Mouse (Mus musculus) retina, adult 2 months (tissue): ENCODE results near the gene Camkv.

ENCODE experiments used
- DNase-seq: peaks from one replicate; pipeline ENCODE4 v3.0.0-alpha.2; 2012; ENCODE audit warnings: low read depth, low spot score

Gene Camkv

DNA sequence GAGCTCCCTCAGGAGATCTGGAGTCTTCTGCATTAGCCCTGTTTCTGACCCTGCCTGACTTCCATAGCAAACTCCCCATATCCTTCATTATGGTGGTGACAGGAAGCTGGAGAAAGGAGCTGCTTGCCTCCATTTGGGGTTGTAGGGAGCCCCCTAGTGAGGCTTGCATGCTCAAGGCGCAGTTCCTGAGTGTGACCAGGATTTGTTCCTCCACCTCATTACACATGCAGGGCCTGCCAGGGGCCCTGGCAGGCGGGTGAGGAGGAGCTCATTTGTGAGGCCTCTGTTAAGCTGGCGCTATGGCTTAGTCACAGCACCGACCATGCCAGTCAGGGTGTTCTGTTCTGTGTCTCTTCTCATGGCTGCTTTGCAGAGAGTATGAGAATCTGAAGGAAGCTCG, 26.4 kb downstream of the Camkv start:
- no peak for DNase-seq

DNA sequence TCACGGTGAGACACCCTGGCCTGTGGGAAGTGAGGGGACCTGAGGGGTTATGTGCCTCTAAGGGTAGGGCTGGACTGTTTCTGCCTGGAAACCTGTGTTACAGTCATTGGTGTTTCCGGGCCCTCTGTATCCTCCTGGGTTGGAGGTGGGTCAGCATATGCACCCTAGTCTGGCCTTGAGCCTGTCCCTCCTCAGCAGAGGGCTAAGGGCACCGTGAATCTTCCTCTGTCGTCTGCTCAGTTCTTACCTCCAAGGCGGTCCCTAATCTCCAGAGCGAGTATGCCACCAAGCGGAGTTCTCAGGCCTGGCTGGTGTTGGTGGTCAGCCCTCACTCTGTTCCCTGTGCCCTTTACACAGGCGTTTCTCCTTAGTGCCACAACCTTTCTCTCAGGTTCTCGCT, 27.4 kb downstream of the Camkv start:
- no peak for DNase-seq

DNA sequence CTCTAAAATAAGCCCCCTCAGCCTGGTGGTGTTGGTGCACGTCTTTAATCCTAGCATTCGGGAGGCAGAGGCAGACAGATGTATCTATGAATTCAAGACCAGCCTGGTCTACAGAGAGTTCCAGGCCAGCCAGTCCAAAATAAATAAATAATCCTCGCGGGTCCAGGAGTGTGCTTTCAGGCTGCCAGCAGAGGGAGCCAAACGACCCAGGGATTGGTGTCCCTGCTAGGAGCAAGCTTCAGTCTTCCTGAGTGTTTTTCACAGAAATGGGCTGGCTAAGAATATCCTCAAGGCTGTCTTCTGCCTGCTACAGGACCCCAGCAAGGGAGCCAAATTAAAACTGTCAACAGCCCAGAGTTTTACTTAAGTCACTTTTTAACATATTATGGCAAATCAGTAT, 28.2 kb downstream of the Camkv start:
- peak; percentile 68 for DNase-seq

DNA sequence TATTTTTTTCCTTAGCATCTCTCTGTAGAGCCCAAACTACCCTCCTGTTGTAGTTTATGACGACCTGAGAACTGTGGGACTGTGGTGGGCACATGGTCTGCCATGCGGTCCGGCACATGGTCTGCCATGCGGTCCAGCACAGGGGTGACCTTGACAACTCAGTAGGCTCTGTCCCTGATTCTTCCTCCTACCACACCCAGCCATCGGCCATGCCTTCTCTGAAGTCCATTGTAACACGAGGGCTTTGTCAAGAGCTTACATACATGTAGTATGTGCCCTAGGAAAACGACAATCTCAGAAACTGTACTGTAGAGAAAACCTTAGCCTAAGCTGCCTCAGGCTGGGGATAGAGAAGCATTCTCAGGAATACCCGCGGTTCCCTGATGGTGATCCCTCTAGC, 29.2 kb downstream of the Camkv start:
- no peak for DNase-seq

DNA sequence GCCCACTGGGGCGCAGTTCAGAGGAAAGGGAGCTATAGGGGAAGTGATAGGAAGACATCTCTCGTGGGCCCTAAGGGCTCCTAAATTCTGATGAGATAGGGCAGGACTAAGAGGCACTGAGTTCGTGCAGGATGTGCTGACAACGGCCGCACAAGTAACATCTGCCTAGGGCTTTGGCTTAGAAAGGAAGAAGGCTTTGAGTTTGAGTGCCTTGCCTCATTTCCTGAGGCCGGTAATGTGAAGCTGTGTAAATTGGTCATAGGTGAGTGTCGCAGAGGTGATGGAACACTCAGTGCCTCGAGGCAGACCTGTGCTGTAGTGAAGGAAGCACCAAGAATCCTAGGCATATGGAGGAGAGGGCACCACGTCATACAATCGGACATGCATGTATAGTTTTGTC, 31.2 kb downstream of the Camkv start:
- DNase-seq = no peak

DNA sequence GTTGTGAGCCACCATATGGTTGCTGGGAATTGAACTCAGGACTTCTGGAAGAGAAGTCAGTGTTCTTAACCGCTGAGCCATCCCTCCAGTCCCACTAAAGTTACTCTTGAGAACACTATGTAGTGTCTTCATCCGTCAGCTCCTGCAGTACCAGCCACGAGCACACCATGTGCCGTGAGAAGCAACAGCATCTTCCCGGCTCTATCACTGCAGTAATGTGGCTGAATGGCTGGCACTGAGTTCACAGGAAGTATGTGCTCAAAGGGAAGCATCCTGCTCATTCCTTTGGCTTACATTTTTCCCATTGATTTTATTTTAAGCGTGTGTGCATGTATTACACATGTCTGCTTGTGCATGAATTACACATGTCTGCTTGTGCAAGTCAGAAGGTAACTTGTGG, 32.0 kb downstream of the Camkv start:
- DNase-seq = no peak

DNA sequence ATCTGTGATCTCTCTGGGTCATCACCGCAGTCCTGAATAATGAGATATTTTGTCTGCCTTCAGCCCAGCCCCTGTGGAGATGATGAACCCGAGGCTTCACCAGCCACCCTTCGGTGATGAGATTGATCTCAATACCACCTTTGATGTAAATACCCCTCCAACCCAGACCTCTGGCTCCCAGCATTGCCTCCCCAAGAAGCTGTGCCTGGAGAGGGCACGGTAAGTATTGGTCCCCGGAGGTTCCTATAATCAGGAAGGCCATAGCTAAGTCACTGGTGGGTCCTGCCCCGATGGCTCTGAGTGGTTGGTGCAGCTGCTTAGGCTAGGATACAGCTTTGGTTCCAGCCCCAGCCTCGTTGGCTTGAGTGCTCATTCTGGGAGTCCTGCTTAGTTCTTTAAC, 33.1 kb downstream of the Camkv start:
- no peak for DNase-seq

DNA sequence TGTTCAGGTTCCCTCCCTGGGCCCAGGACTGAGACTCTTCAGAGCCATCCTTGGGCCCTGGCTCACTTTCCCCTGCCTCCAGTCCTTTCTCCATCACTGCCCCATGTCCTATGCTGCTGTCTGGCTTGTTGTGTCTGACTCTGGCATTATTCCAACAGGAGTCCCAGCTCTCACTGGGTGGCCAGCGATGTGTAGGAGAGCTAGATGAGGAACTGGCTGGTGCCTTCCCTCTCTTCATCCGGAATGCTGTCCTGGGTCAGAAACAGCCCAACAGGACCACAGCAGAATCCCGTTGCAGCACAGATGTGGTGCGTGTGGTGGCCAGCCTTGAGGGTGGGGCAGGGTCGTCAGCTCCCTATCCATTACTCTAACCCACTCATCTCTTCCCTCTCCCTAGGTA, 34.8 kb downstream of the Camkv start:
- no peak for DNase-seq

DNA sequence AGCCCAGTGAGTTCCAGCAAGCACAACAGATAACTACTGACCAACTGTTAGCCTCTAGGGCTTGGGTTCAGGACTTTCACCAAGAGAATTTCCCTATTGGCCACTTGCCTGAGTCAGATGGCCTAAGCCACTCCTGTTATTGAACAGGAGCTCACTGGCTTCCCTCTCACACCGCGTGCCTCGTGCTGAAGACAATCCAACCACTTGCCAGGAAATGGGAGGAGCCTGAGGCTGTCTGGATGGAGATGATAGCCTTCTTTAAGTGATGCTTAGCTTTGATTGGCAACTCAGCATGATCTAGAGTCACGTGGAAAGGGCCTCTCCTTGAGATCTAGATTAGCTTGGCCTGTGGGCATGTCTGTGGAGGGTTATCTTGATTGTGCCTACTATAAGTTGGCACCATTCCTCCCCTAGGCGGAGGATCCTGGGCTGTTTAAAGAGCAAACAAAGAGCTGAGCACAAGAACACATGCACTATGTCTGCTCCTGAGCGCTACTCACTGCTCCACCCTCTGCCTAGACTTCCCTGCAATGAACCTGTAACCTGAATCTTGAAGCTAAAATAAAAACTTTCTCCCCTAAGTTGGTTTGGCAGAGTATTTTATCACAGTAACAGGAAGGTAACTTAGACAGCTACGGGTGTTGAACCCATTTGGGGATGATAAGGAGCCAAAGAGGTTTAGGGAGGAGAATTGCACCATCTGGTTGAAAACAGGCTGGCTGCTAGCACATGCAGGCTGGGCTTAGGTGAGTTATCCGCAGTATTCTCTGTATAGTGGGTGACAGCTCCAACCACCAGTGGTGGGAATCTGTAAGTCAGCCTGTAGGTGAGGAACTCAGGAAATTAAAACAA, 36.4 kb downstream of the Camkv start:
- no peak for DNase-seq

DNA sequence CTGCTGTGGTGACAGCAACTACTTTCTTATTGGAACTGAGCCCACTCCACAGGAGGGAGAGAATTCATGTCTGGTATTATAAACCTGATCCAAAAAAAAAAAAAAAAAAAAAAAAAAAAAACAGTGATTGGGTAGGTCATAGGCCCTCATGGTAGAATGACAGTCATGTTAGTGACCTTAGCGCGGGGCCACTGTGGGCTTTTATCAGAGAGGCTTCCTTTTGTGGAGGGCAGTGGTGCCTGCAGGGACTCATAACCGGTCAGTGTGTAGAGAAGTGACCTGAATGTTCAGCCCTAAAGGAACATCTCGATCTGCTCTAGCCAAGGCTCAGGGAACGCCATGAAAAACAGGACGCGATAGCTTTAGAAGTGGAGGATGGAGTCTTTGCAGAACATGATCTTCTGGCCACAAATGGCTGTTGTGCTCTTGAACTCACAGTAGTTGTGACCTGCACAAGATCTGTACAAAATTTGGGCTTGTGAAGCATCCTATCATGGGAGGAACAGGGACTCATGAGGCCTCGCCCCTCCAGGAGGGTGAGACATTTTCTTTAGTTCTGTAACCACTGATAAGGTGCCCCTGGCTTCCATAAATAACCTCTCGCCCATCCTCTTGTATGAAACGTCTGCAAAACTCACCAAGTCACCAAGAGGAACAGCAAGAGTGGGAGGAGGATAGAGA, 39.2 kb downstream of the Camkv start:
- DNase-seq = no peak

DNA sequence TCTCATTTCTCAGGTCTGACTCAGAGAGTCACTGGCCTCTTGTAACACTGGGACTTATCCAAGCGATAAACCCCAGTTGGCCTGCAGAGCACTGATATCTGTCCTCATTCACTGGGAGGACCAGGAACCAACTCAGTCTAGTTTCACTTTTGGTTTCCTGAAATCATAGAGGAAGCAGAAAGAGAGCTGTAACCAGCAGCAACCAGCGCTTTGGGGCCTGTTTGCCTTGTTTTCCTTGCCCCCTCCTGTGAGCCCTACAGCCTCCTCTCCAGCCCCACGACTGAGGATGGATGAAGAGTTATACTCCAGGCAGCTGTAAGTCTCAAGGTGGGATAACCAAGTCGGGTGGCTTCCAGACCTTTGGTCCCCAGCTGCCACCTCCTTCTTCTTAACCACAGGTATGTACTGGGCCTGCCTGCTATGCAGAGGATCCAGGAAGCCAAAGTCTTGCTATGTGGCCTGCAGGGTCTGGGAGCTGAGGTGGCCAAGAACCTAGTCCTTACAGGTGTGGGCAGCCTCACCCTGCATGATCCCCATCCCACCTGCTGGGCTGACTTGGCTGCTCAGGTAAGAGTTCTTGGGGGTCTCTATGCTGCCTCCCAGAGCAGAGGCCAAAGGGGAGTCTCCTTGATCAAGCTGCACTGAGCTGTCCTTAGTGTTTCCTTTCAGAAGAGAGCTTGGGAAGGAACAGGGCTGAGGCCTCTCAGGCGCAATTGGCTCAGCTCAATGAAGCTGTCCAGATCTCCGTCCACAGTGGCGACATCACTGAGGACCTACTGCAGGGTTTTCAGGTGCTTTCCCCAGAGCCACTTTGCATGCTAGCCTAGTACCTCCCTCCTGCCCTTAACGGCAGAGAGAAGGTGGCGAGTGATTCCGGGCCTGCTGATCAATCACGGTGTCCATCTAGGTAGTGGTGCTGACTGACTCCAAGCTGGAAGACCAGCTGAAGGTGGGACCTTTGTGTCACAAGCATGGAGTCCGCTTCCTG, 40.2 kb downstream of the Camkv start, which contains the start of gene Uba7:
Gene Uba7 (plus strand): TSS at position 107 of the 988 bp plus-strand sequence.
- no peak for DNase-seq

DNA sequence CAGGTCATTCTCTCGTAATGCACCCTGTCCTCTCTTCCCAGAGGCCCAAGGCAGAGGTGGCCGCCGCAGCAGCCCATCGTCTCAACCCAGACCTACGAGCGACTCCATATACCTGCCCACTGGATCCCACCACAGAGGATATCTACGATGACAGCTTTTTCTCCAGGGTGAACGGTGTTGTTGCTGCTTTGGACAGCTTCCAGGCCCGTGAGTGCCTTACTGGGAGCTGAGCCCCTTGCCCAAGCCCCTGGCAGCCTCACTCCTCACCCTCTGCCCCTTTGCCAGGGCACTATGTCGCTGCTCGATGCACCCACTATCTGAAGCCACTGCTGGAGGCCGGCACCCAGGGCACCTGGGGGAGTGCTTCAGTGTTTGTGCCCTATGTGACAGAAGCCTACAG, 43.3 kb downstream of the Camkv start:
- no peak for DNase-seq

DNA sequence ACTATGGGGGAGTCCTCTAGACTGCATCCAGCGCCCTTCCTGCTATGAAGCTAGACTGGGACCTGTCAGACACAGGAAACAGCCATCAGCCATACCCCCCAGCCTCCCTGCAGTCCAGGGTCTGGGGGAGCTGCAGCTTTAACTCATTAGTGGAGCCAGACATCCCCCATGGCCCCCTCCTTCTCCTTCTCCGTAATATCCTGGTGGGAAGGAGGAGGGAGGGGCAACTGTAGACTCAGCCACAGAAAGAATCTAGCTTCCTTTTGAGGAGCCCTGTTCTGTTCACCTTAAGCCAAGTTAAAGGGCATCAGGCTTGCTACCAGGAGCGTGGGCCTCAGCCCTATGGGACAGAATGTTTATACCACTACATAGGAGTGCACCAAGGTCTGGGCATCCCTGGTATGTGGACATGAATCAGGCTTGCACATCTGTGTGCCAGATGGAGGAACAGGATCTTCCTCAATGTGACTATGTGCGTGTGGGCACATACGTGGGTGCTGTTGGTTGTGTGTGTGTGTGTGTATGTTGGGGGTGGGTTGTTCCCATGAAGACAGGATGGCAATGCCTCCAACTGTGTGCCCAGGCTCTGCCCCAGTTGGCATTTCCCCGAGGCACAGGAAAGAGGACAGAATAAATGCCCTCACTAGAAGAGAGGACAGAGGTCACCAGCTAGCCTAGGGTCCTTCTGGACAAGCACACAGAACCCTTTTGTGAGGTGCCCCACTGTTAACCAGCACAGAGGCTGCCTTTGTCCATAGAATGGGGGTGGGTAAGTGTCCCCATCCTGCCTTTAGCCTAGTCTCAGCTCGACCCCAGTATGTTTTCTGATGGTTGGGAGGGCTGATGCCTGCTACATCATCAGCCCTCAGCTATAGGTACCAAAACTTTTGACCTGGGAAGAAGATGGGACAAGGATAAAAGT, 46.5 kb downstream of the Camkv start:
- no peak for DNase-seq

DNA sequence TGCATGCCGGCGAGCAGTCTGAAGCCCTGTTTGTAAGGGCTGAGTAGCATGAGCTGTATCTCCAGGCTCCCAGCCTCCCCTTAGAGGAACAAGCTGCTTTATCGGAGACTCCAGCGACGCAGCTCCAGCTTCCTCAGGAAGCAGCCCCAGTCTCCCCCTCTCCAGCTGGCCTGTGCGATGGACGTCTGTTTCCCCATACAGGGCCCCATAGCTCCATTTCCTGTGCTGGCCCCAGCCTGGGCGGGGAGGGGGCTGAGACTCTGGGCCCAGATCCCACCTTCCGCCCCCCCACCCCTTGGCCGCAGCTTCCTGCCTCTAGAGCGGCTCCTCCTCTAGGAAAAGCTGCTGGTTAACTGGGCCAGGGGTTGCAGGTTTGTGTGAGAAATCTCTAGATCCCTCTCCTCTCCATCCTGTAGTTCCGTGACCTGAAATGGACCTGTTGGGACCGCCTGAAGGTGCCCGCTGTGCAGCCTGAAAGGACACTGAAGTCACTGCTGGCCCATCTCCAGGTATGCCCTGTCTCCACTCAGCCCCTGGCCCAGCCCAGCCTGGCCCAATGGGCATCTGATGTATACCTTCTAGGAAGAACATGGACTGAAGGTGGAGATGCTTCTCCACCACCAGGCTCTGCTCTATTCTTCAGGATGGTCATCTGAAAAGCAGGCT, 47.3 kb downstream of the Camkv start, which contains the start of gene Gm20661:
Gene Gm20661 (plus strand): TSS at position 378 of the 666 bp plus-strand sequence.
- DNase-seq = no peak

DNA sequence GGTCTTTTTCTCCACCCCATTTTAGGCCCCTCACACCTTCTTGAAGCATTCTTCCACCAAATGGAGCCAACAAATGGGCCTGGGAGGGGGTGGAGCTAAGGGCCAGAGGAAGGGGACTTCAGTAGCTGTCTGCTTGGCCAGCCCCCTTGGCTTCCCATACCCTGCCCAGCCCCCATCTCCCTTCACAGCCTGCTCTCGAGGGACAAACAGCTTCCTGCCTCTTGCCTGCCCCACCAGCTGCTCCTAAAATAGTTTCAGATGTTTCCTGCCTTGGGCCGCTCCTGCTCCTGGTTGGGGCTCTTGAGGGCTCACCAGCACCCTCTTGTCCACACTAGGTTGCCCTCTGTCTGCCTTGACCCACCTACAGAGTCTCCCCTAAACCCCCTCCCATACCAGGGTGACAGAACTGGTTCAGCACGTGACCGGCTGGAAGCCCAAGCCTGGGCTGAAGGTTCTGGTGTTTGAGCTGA, 48.0 kb downstream of the Camkv start:
- DNase-seq = no peak

DNA sequence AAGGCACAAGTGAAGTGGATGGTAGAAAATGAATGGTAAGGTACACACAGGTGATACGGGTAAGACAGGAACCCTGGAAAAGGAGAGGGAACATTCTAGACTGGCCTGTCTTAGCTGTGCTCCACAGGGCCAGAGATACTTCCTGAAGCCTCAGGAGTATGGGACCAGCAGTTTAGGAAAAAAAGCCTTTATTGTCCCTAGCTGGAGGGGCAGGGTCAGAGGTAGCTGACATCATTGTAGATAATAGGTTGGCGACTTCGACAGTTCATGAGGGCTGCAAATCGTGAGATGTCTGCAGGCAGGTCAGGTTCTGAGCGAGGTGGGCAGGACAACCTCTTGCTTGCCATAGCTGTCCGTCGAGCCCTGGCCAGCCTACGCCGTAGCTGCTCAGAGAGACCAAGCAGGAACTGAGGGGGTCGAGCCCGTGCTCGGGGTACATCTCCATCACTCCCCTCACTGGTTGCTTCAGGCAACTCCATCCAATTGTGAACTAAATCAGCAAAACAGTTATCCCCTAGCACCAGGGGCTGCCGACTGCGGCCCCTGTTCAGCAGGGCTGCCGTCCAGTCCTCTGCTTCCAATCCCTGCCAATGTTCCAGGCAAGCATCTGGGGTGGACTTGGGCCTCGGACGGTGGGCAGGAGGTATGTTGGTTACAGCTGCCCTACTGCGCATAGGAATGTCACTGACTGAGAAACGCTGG, 48.7 kb downstream of the Camkv start:
- no peak for DNase-seq

DNA sequence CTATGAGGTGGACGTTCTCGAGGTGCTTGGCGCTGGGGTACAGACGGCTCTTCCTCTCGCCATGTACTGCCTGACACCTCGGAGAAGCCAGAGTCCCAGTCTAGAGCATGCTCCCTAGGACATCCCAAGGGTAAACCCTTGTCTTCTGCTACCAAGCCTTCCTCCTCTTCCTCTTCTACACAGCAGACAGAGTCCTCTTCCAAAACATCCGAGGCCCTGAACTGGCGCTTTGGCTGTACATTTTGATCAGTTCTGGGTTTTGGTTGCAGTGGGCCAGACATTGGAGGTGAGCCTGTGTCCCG, 49.2 kb downstream of the Camkv start:
- DNase-seq = no peak

DNA sequence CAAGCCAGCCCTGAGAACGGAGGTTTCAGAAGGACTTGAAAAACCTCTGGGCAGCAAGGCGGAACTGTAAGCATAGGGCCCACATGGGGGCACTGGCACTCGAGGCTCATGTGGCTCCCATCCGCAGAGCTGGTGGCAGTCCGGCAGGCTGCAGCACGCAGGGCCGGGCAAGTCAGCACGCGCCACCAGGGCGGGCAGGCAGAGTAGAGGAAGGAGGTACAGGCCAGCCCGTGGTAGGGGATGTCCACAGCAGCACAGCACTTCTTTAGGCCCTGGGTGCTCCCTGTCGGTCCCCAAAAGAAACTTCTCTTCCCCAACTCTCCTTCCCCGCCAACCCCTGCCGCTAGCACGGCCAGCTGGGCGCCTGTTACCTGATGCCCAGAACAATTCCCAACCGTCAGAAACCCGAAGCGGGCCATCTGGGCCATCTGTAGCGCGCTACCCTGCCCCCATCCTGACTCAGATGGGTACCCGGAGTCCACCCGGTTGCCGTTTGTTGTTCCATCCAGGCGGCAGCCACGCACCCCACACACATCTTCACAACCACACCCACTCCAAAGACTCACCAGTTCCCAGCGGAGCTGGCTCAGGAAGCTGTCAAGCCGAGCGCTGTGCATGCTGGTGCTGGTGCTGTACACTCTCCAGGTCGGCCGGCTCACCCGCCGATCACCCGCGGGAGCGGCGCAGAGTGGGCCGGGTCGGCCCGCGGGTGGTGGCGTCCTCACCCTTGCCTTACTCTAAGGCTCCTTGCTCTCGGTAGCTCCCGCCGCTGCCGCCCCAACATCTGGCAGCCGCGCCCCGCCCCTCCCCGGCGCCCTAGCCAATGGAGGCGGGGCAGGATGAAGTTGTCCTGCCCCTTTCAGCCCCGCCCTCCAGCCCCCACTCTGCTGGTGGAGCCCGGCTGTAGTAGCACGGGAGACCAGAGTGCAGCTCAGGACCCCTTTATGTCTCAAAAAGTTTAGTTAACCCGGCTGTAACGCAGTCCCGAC, 50.0 kb downstream of the Camkv start, which contains the start of gene Inka1:
Gene Inka1 (minus strand): TSS at position 749 of the 989 bp plus-strand sequence.
- DNase-seq = no peak
